Mouse (Mus musculus): ENCODE measurements around the gene Mtcl1. TPM values are rescaled to one million over a fixed set of nuclear protein-coding genes. Genes with fewer than 3 reads are reported as not detected.

The Mtcl1 gene
- polyA plus RNA-seq, 1 experiment from 2014 or later: 2.8 TPM

DNA sequence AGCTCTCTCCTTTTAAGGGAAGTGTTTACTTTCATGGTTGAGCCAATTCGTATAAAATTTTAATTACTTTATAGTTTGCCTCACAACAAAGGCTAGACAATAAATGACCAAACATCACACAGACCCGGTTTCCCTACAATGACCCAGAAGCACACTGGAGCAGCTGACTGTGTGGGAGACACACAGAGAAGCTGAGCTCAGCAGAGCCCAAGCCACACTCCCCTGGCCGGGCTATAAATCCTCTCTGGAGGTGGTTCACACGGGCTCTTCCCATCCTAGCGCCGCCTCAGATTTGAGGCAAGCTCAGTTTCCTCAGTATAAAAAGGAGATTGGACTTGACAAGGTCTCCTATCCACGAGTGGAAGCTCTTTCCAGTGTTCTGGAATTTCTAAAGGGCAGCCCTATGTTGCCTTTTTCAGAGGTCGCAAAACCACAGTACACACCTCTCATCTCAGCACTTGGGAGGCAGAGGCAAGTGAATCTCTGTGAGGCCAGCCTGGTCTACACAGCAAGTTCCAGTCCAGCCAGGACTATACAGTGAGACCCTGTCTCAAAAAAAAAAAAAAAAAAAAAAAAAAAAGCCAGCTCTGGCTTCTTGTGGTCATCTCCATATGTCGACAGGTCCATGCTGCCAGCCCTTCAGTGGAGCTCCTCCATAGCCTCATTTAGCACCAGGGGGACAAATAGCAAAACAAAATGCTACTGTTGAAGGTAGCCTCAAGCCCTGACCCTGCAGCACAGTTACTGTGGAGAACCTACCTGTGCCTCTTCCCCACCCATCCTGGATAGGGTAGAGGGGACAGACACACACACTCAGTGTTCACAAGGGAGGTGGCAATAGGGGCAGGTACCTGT lies 92.2 kb downstream of the Mtcl1 start:
- H3K4me1 ChIP-seq (ENCODE audit: control insufficient read depth, insufficient read depth, low read length): peaks cover 4% of the 10 kb centered on the region
- 81% methylated on average over 9 of the region's 9 CpGs for WGBS (ENCODE audit: insufficient replicate concordance)

DNA sequence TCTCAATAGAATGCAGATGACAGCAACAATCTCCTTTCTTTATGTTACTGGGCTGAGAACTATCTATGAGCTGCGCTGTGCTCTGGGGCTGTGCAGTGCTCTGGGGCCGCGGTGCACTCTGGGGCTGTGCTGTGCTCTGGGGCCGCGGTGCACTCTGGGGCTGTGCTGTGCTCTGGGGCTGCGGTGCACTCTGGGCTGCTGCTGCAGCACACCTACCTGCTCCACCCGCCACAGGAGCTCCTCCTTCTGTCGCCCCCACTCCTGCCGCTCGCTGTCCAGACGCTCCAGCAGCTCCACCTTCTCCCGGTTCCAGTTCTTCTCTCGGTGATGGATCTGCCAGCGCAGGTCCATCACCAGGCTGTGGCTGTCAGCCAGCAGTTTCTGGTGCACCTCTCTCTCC lies 95.6 kb downstream of the Mtcl1 start:
- H3K27ac ChIP-seq (ENCODE audit: low read depth, low read length): no peak overlapping the region
- H3K4me1 ChIP-seq (ENCODE audit: control insufficient read depth, insufficient read depth, low read length): peaks cover 7% of the 10 kb centered on the region
- no peaks in the 10 kb centered on the region for H3K9me3 ChIP-seq (replicated peaks; ENCODE audit: control insufficient read depth, low read length)
- H3K27me3 ChIP-seq (ENCODE audit: control insufficient read depth, insufficient read depth, low read length): no peaks in the 10 kb centered on the region; the same call in 1 of the 2 replicates
- H3K9ac ChIP-seq (ENCODE audit: low read depth, low read length): no peak overlapping the region
- no peak overlapping the region for H3K4me3 ChIP-seq (ENCODE audit: low read depth, low read length)
- H3K4me2 ChIP-seq: no peak overlapping the region
- 77% methylated on average over 14 of the region's 14 CpGs for WGBS (ENCODE audit: insufficient replicate concordance)
- ATAC-seq (replicated peaks; ENCODE audit: insufficient number of reproducible peaks, low FRiP score, low TSS enrichment): 0 out of 2 replicates have a peak, but pooled peaks have one; percentile 19
- no peaks in the 10 kb centered on the region for H3K36me3 ChIP-seq (ENCODE audit: control insufficient read depth, insufficient read depth, low read length)

More for the DNA sequence above, 92.2 kb downstream of the Mtcl1 start:
- Histone ChIP-seq H3K27ac (ENCODE audit: low read depth, low read length) (no peak overlapping the region), H3K4me2 (no peak overlapping the region), H3K9ac (ENCODE audit: low read depth, low read length) (no peak overlapping the region), H3K36me3 (ENCODE audit: control insufficient read depth, insufficient read depth, low read length) (no peaks in the 10 kb centered on the region), H3K9me3 (replicated peaks; ENCODE audit: control insufficient read depth, low read length) (no peaks in the 10 kb centered on the region), H3K4me3 (ENCODE audit: low read depth, low read length) (no peak overlapping the region), H3K27me3 (ENCODE audit: control insufficient read depth, insufficient read depth, low read length) (no peaks in the 10 kb centered on the region; the same call in 1 of the 2 replicates)
- ATAC-seq (replicated peaks; ENCODE audit: insufficient number of reproducible peaks, low FRiP score, low TSS enrichment): no peak

DNA sequence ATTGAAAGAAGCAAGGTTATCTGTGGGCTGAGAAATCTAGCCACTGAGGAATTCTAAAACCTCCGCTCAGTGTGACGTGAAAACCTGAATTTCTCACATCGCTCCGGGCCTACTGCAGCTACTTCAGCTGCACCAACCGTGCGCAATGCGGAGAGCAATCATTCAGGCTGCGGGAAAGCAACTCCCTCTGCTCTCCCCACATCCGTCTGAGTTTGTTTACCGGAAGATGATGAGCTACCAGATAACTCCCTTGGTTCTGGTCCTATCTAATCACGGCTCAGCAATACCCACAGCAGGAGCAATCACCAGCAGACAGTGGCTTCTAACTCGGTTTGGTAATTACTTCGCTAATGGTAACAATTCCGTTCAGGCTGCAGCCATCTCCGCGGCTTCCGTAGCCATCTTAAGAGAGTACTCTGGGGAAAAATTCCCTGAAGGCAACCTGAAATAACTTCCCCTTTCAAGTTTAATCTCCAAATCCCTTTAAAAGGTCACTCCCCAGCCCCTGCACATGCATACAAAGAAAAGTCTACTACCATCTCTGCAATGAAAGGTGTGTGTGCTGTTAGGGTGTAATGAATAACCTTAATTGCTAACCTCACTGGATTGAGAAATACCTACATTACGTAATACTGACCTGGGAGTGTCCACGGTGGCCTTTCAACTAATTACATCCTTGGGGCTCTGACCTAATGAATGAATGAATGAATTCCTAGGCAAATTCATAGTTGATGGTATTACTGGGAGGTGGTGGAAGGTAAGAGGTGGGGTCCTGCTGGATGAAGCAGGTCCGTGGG lies 96.5 kb downstream of the Mtcl1 start:
- WGBS (ENCODE audit: insufficient replicate concordance): 27% methylated on average over 20 of the region's 20 CpGs
- Histone ChIP-seq H3K9ac (ENCODE audit: low read depth, low read length) (0 out of 2 replicates have a peak overlapping the region, but pooled peaks have one; percentile 22), H3K36me3 (ENCODE audit: control insufficient read depth, insufficient read depth, low read length) (no peaks in the 10 kb centered on the region), H3K4me1 (ENCODE audit: control insufficient read depth, insufficient read depth, low read length) (0 out of 2 replicates have a peak, but pooled peaks cover 3% of the 10 kb centered on the region), H3K27ac (ENCODE audit: low read depth, low read length) (no peak overlapping the region), H3K4me3 (ENCODE audit: low read depth, low read length) (peak overlapping the region; percentile 16; the same call in 1 of the 2 replicates), H3K4me2 (peak overlapping the region; percentile 43), H3K9me3 (replicated peaks; ENCODE audit: control insufficient read depth, low read length) (no peaks in the 10 kb centered on the region), H3K27me3 (ENCODE audit: control insufficient read depth, insufficient read depth, low read length) (no peaks in the 10 kb centered on the region; the same call in 1 of the 2 replicates)
- ATAC-seq (replicated peaks; ENCODE audit: insufficient number of reproducible peaks, low FRiP score, low TSS enrichment): no peak

DNA sequence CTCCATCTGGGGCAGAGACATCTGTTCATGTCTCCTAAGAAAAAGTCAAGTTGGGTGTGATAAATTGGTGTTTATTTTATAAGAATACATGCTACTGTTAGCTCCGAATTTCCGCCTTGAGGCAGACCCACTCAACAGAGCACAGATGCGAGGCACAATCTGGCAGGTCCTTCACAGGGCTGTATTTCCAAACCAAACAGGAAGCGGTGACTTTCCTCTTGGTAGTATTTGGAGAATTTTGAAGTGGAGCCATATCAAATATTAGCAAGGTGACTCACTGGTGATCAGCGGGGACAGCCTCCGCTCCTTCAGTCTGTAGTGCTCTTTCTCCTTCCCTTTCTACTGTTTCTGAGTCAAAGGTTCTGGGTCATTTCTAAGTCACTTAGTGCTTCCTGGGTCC lies 97.3 kb downstream of the Mtcl1 start:
- Histone ChIP-seq H3K9me3 (replicated peaks; ENCODE audit: control insufficient read depth, low read length) (no peaks in the 10 kb centered on the region), H3K4me2 (no peak overlapping the region), H3K36me3 (ENCODE audit: control insufficient read depth, insufficient read depth, low read length) (no peaks in the 10 kb centered on the region), H3K4me1 (ENCODE audit: control insufficient read depth, insufficient read depth, low read length) (0 out of 2 replicates have a peak, but pooled peaks cover 3% of the 10 kb centered on the region), H3K27me3 (ENCODE audit: control insufficient read depth, insufficient read depth, low read length) (no peaks in the 10 kb centered on the region; the same call in 1 of the 2 replicates), H3K9ac (ENCODE audit: low read depth, low read length) (no peak overlapping the region), H3K27ac (ENCODE audit: low read depth, low read length) (no peak overlapping the region), H3K4me3 (ENCODE audit: low read depth, low read length) (no peak overlapping the region)
- ATAC-seq (replicated peaks; ENCODE audit: insufficient number of reproducible peaks, low FRiP score, low TSS enrichment): no peak
- 59% methylated on average over 6 of the region's 6 CpGs for WGBS (ENCODE audit: insufficient replicate concordance)

DNA sequence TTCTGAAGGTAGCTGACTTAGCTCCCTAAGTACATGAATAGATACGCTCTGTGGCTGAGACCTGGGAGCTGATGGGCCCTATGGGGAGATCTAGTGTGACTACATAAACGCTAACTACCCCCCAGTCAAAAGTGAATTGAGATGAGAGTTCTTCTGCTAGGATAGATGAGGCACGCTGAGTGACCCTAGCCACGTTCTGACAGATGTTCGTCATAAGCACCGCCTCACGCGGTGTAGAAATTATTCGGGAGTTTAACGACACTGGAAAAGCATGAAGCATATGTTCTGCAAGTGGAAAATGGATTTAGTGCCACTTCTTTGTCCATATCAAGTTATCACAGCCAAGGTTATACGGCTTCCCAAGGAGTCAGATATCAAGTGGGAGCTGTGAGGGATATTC lies 98.9 kb downstream of the Mtcl1 start:
- Histone ChIP-seq H3K4me2 (no peak overlapping the region), H3K4me3 (ENCODE audit: low read depth, low read length) (no peak overlapping the region), H3K4me1 (ENCODE audit: control insufficient read depth, insufficient read depth, low read length) (0 out of 2 replicates have a peak, but pooled peaks cover 3% of the 10 kb centered on the region), H3K27me3 (ENCODE audit: control insufficient read depth, insufficient read depth, low read length) (no peaks in the 10 kb centered on the region; the same call in 1 of the 2 replicates), H3K9ac (ENCODE audit: low read depth, low read length) (no peak overlapping the region), H3K36me3 (ENCODE audit: control insufficient read depth, insufficient read depth, low read length) (no peaks in the 10 kb centered on the region), H3K9me3 (replicated peaks; ENCODE audit: control insufficient read depth, low read length) (no peaks in the 10 kb centered on the region), H3K27ac (ENCODE audit: low read depth, low read length) (no peak overlapping the region)
- WGBS (ENCODE audit: insufficient replicate concordance): 86% methylated on average over 11 of the region's 11 CpGs
- no peak for ATAC-seq (replicated peaks; ENCODE audit: insufficient number of reproducible peaks, low FRiP score, low TSS enrichment)

DNA sequence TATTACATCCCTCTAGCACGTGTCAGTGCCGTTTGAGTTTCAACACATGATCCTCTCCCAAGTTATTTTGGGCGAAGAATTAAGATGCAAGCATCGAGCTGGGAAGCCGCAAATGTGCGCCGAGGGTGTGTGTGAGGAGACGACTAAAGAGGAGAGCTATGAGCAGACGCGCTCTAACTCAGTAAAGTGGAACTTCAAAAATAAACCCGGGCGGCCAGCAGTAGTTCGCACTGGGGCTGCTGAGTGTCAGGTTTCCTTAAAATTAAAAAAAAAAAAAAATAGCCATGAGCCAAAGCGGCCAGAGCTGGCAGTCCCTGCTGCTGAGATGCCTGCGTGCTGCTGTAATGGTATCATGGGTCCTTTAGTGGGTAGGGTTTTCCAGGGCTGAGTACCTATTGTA lies 99.4 kb downstream of the Mtcl1 start:
- H3K4me2 ChIP-seq: 0 out of 2 replicates have a peak overlapping the region, but pooled peaks have one; percentile 3
- H3K36me3 ChIP-seq (ENCODE audit: control insufficient read depth, insufficient read depth, low read length): no peaks in the 10 kb centered on the region
- no peak for ATAC-seq (replicated peaks; ENCODE audit: insufficient number of reproducible peaks, low FRiP score, low TSS enrichment)
- H3K4me3 ChIP-seq (ENCODE audit: low read depth, low read length): no peak overlapping the region
- H3K27me3 ChIP-seq (ENCODE audit: control insufficient read depth, insufficient read depth, low read length): no peaks in the 10 kb centered on the region; the same call in 1 of the 2 replicates
- WGBS (ENCODE audit: insufficient replicate concordance): 47% methylated on average over 15 of the region's 15 CpGs
- no peak overlapping the region for H3K27ac ChIP-seq (ENCODE audit: low read depth, low read length)
- H3K4me1 ChIP-seq (ENCODE audit: control insufficient read depth, insufficient read depth, low read length): 0 out of 2 replicates have a peak, but pooled peaks cover 3% of the 10 kb centered on the region
- no peaks in the 10 kb centered on the region for H3K9me3 ChIP-seq (replicated peaks; ENCODE audit: control insufficient read depth, low read length)
- H3K9ac ChIP-seq (ENCODE audit: low read depth, low read length): no peak overlapping the region

DNA sequence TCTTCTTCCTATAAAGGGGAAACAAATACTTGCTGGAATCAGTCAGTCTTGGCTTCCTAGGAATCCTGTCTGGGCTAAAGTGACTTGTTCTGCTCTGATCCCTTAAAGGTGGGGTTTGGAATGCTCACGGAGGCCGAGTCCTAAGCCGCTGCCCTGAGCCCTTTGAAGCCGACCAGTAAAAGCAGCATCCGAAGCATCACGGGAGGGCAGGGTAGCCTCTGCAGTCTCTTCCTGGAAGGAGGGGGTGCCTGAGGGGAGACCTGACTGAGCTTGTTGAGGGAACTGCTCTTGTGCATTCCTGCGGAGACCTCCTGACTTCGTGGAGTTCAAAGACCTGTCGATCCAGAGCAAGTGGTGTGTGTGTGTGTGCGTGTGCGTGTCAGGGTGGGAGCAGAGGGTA lies 103.2 kb downstream of the Mtcl1 start:
- WGBS (ENCODE audit: insufficient replicate concordance): 69% methylated on average over 11 of the region's 11 CpGs
- 0 out of 2 replicates have a peak, but pooled peaks cover 3% of the 10 kb centered on the region for H3K4me1 ChIP-seq (ENCODE audit: control insufficient read depth, insufficient read depth, low read length)
- no peaks in the 10 kb centered on the region for H3K27me3 ChIP-seq (ENCODE audit: control insufficient read depth, insufficient read depth, low read length)
- no peak overlapping the region for H3K4me2 ChIP-seq
- ATAC-seq (replicated peaks; ENCODE audit: insufficient number of reproducible peaks, low FRiP score, low TSS enrichment): no peak
- no peak overlapping the region for H3K4me3 ChIP-seq (ENCODE audit: low read depth, low read length)
- H3K9me3 ChIP-seq (replicated peaks; ENCODE audit: control insufficient read depth, low read length): no peaks in the 10 kb centered on the region
- no peak overlapping the region for H3K9ac ChIP-seq (ENCODE audit: low read depth, low read length)
- no peak overlapping the region for H3K27ac ChIP-seq (ENCODE audit: low read depth, low read length)
- H3K36me3 ChIP-seq (ENCODE audit: control insufficient read depth, insufficient read depth, low read length): no peaks in the 10 kb centered on the region

DNA sequence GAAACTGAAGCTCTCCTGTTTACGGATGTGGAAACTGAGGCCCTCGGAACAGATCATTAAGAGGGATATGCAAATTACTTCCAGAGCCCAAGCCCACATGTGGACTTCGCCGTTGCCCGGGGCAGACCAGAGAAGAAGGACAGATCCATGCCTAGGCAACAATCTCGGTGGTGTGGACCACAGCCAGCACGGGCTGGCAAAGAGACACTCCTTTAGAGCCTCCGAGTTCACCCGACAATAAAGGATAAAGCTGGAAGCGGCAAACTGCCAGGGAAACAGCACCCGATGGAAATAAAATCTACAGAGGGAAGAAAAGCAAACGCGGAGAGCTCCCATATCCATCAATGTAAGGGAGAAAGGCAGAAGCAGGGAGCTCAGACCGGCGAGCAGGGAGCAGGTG lies 103.9 kb downstream of the Mtcl1 start:
- H3K4me1 ChIP-seq (ENCODE audit: control insufficient read depth, insufficient read depth, low read length): 0 out of 2 replicates have a peak, but pooled peaks cover 3% of the 10 kb centered on the region
- no peak overlapping the region for H3K4me3 ChIP-seq (ENCODE audit: low read depth, low read length)
- no peak overlapping the region for H3K4me2 ChIP-seq
- no peak overlapping the region for H3K9ac ChIP-seq (ENCODE audit: low read depth, low read length)
- no peaks in the 10 kb centered on the region for H3K27me3 ChIP-seq (ENCODE audit: control insufficient read depth, insufficient read depth, low read length)
- H3K27ac ChIP-seq (ENCODE audit: low read depth, low read length): no peak overlapping the region
- 88% methylated on average over 15 of the region's 15 CpGs for WGBS (ENCODE audit: insufficient replicate concordance)
- ATAC-seq (replicated peaks; ENCODE audit: insufficient number of reproducible peaks, low FRiP score, low TSS enrichment): no peak
- no peaks in the 10 kb centered on the region for H3K36me3 ChIP-seq (ENCODE audit: control insufficient read depth, insufficient read depth, low read length)
- H3K9me3 ChIP-seq (replicated peaks; ENCODE audit: control insufficient read depth, low read length): no peaks in the 10 kb centered on the region
